Mouse (Mus musculus) urinary bladder, postnatal 25 days (tissue): ENCODE measurements around the gene Rpl18.

Source experiments
- DNase-seq: peaks from one replicate; pipeline ENCODE4 v3.0.0; 2022; ENCODE audit warnings: low spot score

Gene Rpl18

DNA sequence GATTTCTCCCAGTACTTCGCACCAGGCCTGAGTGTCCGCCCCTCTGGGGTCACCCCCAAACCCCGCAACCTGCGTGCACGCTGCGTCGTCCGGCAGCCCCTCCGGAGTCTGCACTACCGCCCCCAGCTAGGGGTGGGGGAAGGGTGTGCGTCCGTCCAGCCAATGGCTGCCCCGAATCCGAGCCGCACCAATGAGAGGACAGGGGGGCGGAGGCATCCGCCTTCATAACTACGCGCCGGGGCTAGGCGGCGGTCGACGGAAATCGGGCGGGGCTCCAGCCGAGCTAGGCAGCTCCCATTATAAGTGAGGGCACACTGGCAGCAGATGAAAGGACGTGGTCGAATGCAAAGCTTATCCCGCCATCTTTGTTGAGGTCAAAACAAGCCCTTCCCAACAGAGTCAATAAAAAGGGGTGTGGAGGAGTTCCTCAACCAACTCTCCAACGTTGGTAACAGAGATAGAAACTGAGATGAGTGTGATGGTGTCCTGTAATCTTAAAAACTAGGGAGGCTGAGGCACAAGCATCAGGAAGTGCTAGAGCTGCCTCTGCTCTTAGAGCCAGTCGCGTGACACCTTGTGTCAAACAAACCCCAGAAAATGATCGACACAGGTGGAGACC, at the start of gene Rpl18:
TSS of gene Rpl18 (plus strand) at position 368 of the 619 bp plus-strand sequence.
- DNase-seq: peak; percentile 93

DNA sequence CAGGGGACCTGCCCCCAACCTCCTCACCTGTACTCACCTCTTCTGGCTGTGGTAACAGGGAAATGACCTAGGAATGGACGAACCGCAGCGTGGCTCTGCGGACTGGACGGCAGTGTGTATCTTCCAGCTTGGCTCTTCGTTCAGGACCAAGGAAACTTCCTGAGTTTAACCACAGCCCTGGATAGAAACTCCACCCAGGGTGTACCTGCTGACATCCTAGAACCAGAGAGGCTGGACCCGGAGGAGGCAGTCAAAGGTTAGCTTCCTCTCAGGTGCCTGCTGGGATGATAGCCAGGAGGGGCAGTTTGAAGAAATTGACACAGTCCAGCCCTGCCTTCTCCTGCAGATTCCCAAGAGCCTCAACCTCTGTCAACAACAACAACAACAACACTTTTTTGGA, 49.1 kb upstream of the Rpl18 start, which contains the start of gene Fut2:
TSS of gene Fut2 (minus strand) at position 234 of the 400 bp plus-strand sequence.
- no peak for DNase-seq

DNA sequence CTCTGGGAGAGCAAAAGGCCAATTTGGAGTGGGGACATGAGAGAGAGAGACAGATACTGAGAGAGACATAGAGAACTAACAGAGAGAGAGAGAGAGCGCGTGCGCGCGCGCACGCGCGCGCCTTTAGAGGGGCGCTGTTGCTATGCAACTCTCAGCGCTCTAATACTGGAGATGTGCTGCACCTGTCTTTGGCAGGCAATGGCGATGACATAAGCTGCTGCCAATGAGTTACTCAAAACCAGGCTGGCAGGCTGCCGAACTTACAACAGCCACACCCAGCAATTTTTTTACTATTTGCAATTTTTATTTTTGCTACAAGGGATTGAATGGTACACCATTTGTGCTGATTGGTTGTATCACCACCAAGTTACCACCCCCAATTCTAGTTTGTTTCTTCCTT, 47.5 kb upstream of the Rpl18 start:
- DNase-seq: no peak

DNA sequence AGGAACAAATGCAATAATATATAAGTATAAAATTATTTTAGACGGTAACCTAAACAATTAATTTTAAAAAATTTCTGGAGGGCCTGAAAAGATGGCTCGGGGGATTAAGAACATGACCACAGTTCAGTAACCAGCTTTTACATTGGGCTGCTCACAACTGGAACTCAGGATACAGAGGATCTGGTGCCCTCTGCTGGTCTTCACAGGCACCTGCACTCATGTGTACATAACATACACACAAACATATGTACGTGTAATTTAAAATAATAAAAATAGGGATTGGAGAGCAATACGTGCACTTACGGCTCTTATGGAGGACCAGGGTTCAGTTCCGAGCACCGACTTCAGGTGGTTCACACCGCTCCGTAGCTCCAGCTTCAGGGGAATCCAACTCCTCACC, 46.3 kb upstream of the Rpl18 start:
- DNase-seq: no peak

DNA sequence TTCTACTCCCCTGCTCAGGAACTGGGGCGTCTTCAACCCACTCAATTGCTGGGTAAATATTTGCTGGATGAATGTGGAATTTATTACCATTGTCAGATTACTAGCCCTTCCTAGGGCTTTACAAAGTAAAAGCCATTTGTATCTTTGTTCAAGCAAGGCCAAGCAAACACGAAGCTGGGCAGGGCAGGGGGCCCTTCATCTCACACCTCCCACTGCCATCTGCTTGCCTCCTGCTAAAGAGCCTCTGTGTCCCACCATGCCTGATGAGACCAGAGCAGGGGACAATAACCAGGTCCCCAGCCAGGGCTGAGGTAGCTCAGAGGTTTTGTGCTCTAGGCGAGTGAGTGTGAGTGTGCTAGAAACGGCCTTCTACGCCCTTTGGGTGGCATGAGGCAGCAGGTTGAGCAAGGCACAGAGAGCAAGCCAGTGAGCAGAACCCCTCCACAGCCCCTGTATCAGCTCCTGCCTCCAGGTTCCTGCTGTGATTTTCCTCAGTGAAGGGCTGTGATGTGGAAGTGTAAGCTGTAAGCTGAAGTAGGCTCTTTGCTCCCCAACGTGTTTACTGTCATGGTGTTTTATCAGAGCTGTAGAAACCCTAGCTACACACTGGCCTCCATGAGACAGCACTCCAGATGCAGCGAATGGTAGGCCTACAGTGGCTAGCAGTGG, 37.5 kb upstream of the Rpl18 start:
- no peak for DNase-seq

DNA sequence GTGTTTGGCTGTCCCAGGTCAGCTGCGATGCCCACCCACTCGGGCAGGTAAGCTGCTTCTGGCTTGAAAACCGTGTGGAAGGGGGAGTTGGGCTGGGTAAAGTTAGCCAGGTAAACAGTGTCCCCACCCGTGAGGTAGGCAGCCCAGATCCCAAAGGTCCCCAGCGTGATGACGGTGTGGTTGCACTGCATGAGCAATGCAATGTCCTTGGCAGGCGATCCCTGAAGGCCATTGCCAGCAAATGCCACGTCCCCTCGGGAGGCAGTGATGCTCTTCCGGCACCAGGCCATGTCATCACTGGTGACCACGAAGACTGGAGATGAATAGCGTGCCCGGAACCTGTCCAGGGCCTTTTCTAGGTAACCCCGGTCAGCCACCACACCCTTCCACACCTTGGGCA, 36.7 kb upstream of the Rpl18 start:
- DNase-seq: no peak

DNA sequence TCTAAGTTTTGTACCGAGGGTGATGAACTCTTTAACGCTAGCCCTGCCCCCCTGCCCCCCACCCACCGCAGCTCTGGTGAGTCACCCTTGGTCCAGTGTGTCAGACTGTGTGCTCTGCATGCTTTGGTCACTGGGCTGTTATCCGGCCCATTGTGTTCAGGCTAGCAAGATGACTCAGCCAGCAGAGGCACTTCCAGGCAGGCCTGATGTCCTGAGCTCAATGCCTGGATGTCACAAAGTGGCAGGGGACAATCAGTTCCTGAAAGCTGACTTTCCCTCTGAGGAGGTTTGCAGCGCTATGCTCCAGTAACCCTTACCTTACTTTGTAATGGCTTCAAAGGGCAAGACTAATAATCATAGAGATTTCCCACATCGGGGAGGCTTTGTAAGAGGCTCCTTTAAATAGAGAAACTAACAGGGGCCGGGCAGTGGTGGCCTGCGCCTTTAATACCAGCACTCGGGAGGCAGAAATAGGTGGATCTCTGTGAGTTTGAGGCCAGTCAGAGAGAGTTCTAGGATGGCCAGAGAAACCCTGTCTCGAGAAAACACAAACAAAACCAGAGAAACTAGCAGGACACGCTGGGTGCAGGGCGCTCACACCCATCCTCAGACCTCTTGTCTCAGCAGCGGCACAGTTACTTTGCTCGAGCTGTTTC, 35.2 kb upstream of the Rpl18 start:
- no peak for DNase-seq

DNA sequence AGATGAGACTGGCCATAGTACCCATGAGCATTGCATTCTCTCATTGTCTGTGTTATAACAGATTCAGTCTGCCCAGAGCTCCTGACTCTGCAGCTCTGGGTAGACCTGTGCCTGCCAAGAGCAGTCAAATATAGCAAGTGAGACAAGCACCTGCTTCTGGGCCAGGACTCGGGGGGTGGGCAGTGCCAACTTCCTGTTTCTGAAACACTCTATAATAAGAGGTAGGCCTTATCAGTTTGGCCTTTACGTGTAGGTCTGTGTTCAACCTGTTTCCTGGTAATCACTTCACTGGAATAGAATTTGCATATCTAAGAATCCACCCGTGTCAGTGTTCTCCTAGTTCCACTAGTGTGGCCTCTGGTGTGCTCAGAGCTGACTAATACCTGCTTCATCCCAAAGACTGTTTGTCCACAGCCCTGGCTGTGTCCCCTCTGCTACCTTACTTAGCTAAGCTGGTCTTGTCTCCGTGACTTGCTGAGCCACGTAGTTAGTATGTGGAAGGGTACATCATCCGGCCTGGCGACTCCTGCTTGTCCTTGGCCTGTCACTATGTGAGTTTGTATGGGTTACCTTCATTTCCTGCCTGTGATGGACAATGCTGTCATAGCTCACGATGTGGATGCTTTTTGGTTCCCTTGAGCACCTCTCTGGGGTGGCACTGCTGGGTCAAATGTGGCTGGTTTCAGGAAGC, 34.1 kb upstream of the Rpl18 start:
- DNase-seq: no peak

DNA sequence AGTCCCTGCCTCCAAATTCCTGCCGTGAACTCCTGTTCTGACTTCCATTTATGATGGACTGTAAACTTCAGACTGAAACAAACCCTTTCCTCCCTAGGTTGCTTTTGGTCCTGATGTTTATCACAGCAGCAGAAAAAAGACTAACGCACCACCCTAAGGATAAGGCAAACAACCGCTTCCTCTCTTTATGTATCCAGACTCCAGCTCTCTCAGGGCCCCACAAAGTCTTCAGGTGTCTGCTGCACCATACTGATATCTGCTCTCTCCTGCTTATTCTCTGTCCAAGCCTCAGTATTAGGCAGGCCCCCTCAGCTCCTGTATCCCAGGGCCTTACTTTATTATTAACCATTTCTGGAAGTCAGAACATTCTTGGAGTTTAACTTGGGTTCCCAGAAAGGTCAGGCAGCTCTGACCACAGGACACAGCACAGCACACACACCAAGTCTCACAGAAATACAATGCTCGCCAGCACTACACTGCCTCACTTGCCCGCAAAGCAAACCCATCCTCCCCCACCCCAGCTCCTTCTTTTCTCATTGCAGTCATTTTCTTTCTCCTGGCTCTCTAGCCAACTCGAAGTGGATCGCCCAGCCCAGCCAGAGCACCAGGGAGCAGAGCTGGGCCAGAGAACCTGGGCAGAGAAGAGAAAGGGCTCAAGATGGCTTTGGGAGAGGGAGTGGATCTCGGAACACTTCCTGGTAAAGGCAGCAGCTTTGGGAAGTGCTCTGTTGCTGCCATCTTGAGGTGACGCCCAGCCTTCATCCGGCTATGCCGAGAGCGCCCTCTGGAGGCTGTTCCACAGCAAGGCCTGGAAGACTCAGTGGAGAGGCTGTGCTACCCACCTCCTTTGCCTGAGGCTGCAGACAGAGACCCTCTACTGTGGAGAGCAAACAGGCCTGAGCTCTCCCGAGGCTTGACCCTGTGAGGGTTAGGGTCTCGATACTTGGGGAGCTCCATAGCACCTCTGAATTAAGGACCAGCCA, 32.8 kb upstream of the Rpl18 start:
- peak; percentile 87 for DNase-seq

DNA sequence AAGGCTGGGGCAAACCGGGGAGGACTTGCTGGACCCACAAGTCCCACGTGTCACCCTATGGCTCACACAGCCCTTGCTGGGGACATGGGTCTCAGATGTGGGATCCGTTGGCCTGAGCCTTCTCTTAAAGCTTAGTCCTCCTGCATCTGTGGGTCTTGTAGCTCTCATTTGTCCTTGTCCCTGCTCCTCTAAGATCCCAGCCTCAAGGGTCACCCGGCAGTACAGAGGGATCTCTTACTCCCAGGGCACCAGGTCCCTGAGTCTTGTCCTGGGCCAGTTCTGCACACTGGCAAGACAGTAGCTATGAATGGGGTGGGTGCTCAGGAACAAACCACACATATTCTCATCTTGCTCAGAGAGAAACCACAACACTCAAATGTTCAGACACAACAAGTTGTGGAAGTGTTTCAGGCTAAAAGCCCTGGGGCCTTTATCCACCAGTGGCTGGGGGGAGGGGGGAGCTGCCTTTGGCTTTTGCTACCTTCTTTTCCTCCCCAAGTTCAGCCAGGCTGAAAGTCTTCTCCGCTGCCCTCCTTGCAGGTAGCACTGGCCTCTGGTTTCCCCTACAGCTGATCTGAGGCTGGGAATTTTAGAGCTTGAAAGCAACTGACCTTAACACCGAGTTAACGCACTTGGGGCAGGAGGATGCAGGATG, 31.7 kb upstream of the Rpl18 start, which contains the start of gene Ntn5:
TSS of gene Ntn5 (plus strand) at position 627 of the 655 bp plus-strand sequence.
- DNase-seq: no peak

DNA sequence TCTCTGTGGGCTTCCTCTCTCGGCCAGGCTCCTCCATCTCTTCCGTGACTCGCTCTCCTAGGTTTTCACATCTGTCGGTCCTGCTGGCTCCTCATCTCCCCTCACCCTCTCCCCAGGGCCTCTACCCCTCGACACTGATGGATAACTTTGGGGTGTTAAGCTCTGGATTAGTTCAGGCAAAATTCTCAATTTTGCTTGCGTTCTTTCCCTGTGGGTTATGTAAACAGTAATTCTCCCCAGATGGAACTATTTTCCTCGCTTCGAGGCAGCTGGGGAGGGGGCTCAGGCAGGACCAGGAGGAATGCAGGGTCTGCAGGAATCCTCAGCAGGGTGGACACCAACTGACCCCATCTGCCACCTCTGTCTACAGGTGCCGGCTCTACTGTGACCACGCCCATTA, 29.4 kb upstream of the Rpl18 start:
- no peak for DNase-seq

DNA sequence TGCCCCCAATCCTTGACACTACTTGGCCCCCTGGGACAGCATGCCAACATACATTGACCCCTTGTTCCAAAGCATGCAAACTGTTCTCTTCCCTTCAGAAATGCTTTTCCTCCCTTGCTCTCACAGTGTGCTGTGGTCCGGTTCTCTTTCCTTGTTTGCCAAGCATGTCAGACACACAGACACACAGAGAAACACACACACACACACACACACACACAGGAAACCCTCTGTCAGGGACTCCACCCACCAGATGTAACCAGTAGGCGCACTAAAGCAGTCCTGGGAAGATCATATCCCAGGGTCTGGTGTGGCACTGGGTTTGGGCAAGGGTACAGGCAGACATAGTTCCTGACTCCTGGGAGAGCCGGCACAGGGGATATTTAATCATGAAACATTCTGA, 28.4 kb upstream of the Rpl18 start:
- DNase-seq: no peak

DNA sequence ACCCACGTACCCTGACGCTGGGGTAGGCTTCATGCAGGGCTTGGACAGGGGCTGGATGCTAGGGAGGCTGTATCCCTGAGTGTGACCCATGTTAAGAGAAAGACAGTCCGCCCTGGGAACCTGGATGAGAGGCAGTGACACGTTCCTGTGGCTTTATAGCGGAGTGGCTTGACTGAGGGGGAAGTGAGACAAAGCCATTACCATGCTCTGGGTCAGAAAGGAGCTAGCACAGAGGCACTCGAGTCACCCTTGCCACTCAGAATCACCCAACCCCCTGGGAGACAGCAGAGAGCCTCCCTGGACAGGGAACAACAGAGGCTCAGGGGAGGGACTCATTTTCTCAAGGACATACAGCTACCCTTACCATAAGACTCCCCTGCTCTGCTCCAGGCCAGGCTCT, 26.2 kb upstream of the Rpl18 start:
- no peak for DNase-seq

DNA sequence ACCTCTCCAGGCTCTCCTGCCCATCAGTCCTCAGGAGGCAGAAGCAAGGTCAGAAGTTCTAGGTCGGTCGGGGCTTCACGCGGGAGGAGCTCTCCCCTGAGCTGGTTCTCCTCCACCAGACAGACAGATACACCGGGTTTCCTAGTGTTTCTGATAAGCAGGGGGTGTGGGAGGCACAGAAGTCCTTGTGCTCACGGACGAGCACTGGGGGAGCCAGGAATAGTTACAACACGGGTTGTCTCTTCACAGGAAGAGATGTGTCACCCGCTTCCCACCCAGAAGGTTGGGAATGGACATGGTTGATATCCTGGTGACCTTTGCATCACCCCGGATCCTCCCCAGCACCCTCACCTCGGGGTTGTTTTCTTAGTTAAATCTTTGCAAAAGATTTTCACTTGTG, 25.5 kb upstream of the Rpl18 start:
- no peak for DNase-seq

DNA sequence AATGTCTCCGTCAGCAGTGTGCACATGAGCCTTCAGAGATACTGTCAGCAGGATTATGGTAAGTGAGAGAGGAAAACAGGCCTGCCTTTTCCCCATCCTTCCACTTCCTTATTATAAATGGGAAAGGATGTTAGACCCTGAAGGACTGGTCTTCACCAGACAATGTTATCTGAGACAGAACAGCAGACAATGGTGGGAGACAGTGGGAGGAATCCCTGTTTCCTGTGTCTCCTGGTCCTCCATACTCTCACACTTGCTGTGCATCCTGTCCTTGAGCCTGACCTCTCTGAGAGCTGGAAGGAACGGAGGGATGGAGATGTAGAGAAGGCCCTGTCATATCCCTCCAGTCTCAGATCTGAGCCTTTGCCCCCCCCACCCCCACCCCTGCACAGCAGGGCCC, 22.9 kb upstream of the Rpl18 start:
- DNase-seq: no peak

DNA sequence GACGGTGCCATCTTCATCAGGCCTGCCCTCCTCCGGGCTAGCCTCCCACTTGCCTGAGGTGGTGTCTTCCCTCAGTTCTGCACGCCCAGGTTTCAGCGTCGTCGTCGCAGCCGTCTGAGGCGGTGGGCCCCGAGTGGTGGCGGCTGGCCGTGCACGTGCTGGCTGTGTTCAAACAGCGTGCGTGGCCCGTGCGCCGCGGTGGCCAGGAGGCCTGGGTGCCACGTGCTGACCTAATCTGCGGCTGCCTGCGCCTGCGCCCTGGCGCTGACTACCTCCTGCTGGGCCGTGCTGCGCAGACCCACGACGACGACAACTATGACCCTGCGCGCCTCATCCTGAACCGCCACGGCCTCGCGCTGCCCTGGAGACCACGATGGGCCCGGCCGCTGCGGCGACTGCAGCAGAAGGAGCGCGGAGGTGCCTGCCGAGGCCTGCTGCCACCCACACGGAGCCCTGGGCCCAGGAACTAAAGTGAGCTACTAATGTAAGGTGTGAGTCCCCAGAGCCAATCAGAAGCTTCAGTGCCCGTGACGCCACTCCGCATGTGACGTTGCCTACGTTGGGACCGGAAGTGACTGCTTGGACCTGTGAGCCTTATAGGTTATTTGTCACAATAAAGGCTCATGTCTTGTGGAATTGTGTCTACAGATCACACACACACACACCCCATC, 21.2 kb upstream of the Rpl18 start, which contains the start of gene Sec1:
TSS of gene Sec1 (minus strand) at position 482 of the 671 bp plus-strand sequence.
- DNase-seq: no peak

DNA sequence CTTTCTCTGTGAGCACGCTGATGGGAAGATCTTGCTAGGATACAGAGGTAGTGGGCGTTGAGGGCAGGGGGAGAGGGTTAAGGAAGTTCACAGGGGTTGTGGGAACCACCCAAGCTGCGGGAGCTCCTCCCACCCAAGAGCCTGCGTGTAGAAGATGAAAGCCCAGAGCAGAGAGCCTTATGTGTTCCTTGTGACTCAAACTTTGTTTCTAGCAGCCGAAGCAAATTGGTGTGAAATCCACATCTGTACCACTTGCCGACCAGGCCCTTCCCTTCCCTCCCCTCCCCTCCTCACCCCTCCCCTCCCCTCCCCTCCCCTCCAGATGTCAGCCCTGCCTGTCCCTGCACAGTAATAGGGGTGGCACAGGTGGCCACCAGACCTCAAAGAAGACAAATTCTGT, 20.2 kb upstream of the Rpl18 start:
- DNase-seq: no peak

DNA sequence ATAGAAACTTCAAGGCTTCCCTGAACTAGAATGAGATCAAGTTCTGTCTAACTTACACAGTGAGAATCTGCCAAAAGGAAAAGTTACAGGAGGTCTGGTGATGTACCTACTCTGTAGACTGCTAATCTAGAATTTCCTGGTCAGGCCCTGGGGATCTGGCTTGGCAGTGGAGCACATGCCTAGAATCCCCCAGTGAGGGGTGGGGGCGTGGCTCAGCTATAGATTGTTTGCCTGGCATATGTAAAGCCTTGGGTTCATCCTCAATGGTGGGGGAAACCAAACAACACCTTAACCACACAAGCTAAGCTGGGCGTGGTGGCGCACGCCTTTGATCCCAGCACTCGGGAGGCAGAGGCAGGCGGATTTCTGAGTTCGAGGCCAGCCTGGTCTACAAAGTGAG, 17.4 kb upstream of the Rpl18 start:
- no peak for DNase-seq

DNA sequence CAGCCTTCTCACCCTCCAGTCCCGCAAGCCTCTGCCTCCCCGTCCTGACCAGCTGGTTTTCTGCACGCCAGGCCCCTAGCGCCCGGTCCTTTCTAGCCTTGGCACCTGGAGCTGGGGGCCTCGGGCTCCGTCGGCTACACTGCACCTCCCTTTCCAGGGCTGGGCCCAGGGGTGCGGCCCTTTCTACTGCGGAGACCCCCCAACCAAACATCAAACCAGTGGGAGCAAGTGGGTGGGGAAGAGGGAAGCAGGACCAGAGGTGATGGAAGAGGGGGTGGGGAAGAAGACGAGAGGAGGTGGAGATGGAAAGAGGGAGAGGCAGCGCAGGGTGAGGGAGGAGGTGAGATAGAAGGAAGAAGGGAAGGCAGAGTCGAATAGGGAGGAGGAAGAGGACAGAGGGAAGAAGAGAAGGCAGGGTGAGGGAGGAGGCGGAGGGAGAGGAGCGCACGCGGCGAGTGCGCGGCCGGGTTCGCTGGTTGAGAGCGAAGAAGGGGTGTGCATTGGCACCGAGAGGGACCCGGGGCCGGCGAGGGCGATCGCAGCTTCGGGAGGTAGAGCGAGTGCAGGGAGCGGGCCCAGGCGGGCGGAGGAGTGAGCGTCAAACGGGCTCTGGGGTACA, 15.6 kb upstream of the Rpl18 start, which contains the start of gene Car11:
TSS of gene Car11 (plus strand) at position 321 of the 619 bp plus-strand sequence.
- DNase-seq: no peak
